Mouse (Mus musculus): ENCODE results near the gene Zic2.

Zic2 gene

GRCm38 (mm10) chr14:122513511-122514036, 38.3 kb downstream of the Zic2 start:
- peak; percentile 39 for DNase-seq

- DNase-seq = no peak
These were observed 53.2 kb downstream of the Zic2 start for GRCm38 (mm10) chr14:122528475-122528874.
